Mouse (Mus musculus) layer of hippocampus, postnatal 10 days (tissue): Measurements from ENCODE around the gene Ssrp1. TPM values are rescaled to one million over a fixed set of nuclear protein-coding genes. Genes with fewer than 3 reads are reported as not detected.

Source experiments
- DNase-seq, 2 experiments: peaks; one replicate each; pipeline ENCODE4 v3.0.0; 2021; ENCODE audit warnings: low spot score in 2 of 2
- total RNA-seq, 2 experiments: library from RNA; stranded (reverse); gene quantifications; 2 replicates each; pipeline ENCODE4 v1.2.3; 2021

Gene Ssrp1
- total RNA-seq, 2 experiments from 2014 or later, result 110 to 122 TPM

DNA sequence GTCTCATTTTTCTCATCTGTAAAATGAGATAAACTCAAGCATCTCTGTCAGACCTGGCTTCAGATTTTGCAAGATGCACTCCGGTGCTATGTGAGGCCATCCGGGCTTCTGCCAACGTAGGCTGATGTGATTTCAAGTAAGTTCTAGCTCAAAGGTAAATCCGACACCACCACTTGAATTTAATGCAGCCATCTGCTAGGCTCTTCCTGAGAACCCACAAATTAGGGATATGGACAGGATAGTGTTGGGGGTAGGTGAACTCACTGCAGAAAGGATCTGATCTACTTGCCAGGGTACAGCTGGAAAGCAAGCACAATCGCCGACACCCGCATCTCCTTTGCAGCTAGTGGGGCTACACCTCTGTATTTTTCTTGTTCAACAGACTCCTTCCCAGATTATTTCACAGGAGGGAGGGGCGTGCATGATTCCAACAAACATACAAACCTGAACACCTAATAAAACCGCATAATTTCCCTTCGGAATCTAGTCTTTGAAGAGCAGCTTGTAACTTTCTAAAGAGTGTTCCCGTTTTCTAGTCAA lies 457 bp upstream of the Ssrp1 start:
- DNase-seq, result no peak

- no peak for DNase-seq
Observed at GRCm38 (mm10) chr2:85038336-85038735, 1.3 kb downstream of the Ssrp1 start.

DNA sequence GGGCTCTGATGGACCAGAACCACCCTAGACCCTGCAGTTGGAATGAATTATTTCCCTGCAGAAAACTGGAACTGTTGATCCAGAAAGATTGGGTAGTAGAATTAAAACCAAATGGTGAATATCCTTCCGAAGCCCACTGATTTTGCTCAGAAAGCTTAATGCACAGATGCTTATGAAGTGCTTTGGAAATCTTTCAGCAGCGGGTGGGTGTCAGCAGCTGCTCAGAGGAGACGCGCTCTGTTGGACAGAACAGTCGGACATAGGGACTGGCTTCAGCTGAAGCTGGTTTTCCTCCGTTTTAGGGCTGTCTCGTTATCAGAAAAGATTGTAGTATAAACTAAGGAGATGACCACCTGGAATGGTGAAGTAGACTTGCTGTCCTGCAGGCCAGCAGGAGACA lies 6.6 kb downstream of the Ssrp1 start:
- DNase-seq, result no peak

- DNase-seq, result no peak
Observed at GRCm38 (mm10) chr2:85046222-85046621, 9.2 kb downstream of the Ssrp1 start.

- no peak for DNase-seq
Observed at GRCm38 (mm10) chr2:85047081-85047480, 10.0 kb downstream of the Ssrp1 start.

DNA sequence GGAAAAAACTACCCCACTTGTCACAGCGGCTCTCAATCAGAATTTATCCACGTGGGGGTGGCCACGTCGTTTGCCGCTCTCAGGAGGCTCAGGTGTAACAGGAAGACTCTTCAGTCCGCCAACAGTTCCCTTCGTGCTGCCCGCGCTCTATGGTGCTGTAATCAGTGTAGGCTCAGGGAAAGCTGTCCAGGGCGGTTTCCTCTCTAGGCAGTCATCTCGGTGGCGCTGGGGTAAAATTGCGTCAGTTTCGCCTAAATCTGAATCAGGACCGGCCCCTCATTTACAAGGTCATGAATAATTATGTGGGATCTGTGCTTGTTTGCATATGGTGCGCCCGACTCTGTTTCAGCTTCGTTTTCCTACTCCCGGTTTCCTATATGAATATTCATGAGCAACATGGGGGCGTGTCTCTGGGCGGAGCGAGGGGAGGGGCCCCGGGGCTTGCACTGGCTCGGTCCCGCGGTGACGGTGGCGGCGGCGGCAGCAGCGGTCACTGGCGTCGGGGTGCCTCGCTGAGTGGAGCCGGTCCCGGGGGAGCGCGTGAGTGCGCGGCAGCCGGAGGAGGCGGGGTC lies 10.6 kb downstream of the Ssrp1 start, which contains the start of gene Tnks1bp1:
Tnks1bp1 (plus strand) TSS at position 427 of the 572 bp plus-strand sequence.
- DNase-seq, result peak; percentile 91 to 95

DNA sequence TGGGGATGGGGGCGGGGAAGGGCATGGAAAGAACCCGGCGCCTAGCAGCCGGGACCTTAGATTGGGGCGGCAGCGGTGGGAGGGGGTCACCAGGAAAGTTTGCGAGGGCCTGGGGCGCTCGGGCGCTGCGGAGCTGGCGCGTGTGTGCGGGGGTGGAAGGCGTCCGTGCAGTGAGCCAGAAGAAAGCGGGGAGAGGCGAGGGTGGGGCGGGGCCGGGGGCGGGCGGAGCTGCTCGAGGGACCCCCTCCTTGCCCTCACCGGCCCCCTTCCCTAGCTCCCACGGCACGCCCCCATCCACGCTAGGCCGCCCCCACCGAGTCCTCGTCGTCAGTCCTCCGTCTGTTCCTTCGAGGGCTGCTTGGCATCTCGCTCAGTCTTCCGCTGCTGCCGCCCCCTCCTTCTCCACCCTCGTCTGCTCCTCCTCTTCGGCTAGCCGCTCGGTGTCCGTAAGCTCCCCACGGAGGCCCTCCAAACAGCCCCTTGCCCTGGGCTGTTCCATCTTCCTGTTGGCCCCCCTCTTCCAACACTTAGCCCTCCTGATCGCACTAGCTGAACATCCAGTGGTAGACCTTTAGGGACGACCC lies 11.2 kb downstream of the Ssrp1 start:
- DNase-seq, result peak; percentile 72 to 73

- DNase-seq, result no peak
Observed at GRCm38 (mm10) chr2:85049277-85049676, 12.2 kb downstream of the Ssrp1 start.

DNA sequence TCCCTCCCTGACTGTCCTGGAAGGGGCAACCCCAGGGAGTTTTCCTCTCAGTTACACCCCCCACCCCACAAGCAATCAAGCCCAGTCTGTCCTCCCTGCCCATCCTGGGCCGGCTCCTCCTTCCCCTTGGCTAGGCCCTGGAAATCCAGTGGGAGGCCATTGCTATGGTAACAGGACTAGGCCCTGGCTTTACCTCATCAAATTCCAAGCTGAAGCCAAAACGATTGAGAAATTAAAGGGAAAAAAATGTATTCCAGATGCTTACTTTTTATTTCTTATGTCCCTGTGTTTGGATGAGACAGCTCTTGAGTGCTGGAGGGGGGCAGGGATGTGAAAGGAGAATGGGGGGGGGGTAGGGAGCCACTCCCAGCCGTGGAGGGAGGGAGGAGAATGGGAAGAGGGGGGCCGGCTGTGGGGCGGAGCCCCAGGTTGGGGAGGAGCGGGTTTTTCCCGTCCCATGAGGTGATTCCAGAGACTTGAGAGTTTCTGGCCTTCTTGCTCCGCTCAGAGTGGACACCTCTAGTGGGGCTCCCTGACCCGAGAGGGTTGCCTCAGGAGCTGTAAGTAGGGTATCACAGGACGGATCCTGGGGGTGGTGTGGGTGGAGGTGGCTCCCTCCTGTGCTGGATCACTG lies 13.1 kb downstream of the Ssrp1 start:
- peak in 1 of 2 experiments; percentile 57 for DNase-seq

- DNase-seq, result no peak
Observed at GRCm38 (mm10) chr2:85050746-85051145, 13.7 kb downstream of the Ssrp1 start.

GRCm38 (mm10) chr2:85053192-85053816 lies 16.3 kb downstream of the Ssrp1 start:
- no peak for DNase-seq

GRCm38 (mm10) chr2:85056711-85057110 lies 19.7 kb downstream of the Ssrp1 start:
- DNase-seq, result no peak

GRCm38 (mm10) chr2:85059677-85060076 lies 22.6 kb downstream of the Ssrp1 start:
- DNase-seq, result no peak

DNA sequence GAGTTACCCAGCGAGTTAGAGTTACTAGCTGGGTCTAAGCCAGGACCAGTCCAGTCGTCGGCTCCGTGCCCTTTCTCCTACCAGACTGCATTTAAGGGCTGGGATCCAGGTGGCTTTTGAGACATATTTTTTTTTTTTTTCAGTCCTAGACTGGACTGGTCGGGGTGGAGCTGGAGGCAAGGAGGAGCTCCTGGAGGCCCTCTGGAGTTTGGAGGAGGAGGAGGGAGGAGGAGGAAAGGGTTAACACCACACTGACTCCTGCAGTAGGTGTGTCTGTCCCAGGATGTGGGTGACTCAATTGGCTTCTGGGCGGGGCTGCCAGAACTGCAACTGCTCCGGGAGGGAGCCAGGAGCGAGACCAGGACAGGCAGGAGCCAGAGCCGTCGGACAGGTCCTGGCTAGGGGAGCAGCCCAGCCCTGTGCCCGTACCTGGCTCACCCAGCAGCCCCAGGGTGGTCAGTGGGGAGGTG lies 23.6 kb downstream of the Ssrp1 start:
- no peak for DNase-seq

DNA sequence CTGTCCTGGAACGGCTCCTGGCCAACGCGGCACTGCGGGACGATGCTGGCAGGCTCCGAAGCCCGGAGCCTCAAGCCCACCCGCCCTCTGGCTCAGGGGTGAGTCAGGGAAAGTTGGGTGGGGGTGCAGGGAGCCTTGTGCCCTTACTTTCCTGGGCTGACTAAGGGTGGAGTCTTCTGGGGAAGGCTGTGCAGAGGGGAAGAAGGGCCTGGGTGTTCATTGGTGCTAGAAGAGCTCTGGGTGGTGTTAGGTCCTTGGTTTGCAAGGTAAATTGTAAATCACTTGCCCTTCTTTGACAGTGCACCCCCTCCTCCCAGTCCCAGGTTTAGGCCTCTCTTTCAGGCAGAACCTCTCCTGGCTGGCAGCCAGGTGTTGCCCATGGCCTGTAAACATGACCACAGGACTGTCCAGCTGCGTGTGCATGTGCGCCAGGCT lies 24.1 kb downstream of the Ssrp1 start:
- DNase-seq, result no peak

GRCm38 (mm10) chr2:85065141-85065875 lies 28.3 kb downstream of the Ssrp1 start:
- DNase-seq, result no peak

GRCm38 (mm10) chr2:85066937-85067336 lies 29.9 kb downstream of the Ssrp1 start:
- no peak for DNase-seq

DNA sequence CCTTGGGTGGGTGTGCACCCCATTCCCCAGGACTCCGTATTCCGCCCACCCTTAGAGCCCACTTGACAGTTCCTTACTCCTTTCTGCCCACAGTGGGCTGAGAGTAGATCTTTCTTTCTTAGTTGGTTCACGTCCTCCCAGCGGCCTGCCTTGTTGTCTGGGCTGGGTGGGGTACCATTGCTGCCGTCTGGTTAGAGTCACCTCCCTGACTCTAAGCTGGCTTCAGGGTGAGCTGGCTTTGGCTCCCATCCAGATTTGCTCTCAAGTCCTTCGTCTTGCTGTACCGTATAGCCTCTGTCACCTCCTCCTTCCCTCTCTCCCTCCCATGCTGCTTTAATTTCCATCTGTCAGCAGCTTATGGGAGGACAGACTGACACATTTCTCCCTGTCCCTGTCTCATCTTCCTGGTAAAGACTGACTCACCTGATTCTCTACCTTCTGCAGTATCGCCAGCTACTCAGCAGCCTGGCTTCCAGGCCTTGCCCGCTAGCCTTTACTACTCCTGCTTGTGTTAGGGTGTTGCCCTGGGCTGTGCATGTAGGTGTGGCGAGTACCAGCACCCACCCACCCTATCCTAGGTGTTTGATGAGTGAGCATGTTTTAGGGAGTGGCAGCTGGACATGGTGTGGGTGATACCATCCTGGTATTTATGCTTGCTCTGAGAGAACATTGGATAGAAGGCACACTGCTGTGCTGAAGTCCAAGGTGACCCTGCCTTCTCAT lies 31.0 kb downstream of the Ssrp1 start:
- DNase-seq, result no peak

DNA sequence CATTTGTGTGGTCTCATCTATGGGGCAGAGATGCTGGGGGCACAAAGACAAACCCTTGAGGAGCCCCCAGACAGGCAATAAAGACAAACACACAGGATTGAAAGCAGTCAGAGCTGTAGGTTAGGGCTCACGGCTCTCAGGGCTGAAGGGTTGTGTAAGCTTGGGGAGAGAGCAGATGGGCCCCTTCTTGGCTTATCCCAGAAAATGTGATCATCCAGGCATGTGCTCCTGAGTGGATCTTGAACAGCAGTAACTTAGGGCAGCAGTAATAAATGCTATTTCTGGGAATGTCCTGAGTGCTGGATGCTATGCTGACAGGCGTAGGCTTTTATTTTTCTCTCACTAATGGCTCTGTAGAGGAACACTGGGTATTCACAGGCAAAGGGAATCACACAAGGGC lies 31.6 kb downstream of the Ssrp1 start:
- DNase-seq, result no peak

GRCm38 (mm10) chr2:85070086-85070485 lies 33.1 kb downstream of the Ssrp1 start:
- DNase-seq, result no peak
